Mouse (Mus musculus) gastrocnemius, postnatal 25 days (tissue): ENCODE data around the gene Borcs7. TPM values are rescaled to one million over a fixed set of nuclear protein-coding genes. Genes with fewer than 3 reads are reported as not detected.
"Not testable (repeated sequence)": the region's sequence is repeated elsewhere in the genome, so short reads cannot be mapped to it uniquely, and the experiment has no call there.

Source experiments
- DNase-seq: peaks from one replicate; pipeline ENCODE4 v3.0.0; 2022
- total RNA-seq, 2 experiments: library from RNA; stranded (reverse); gene quantifications; 1 replicate in 1 of 2; 2 replicates in 1 of 2; pipeline ENCODE4 v1.2.3; 2021

Borcs7 gene
- total RNA-seq, 2 experiments from 2014 or later: 11.4 to 11.8 TPM

DNA sequence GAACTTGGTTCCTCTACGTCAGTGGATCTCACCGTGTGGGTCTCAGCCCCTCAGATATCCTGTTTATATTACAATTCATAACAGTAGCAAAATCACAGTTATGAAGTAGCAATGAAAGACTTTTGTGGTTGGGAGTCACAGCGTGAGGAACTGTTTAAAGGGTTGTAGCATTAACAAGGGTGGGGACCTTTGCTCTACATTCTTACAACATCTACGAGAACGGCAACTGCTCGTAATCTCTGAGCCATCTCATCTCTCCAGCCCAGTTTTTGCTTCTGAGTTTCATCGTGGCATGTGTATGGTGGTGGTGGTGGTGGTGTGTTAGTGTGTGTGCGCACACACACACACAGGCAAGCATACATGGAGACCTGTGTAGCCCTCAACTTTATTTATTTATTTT lies 24.5 kb downstream of the Borcs7 start:
- DNase-seq: no peak

DNA sequence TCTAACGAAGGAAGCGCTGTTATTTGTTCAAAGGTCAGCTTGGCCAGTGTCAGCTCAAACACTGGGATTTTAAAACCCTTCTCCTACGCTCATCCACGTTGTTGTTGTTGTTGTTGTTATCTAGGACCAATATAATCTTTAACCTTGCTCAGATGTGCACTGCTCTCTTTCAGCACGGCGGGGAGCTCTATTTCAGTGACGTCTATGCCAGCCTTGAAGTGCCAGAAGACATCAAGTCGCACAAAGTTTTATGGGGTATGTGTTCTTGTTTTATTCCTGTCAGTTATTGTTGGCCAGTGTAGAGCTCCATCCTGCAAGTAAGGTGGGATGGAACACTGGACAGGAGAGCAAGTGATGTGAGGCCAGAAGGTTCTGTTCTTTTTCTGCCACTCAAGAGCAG lies 25.3 kb downstream of the Borcs7 start:
- no peak for DNase-seq

DNA sequence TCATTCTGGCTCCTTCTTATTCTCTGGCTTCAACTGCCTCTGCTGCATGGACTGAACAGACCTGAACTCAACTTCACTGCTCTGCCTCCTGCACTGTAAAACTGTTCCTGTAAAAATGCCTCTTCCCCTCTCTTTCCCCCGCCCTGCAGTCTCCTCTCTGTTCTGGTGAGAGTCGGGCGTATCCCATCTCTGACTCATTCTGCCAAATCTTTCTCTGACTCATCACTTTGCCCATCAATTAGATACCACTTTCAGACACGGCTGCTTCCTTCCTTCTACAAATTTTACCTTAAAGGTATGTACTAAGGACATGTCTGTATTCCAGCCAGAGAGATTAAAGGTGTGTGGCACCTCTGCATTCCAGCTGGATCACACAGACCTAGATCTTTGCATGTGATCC lies 28.4 kb downstream of the Borcs7 start:
- DNase-seq: no peak

DNA sequence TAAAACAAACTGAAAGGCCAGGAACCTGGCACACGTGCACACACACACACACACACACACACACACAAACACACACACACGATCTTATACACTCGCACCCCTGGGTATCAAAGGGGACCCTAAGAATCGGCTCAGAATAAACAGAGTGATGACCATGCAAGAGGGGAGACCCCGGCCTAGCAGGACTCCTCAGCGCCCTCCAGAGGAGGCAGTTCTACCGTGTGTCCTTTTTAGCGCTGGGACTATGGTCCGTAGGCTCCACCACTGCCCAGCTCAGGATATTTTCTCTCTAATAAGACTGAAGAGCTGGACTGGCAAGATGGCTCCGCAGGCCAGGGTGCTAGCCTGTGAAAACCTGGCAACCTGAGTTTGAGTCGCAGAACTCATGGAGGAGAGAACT lies 34.7 kb downstream of the Borcs7 start:
- no peak for DNase-seq

DNA sequence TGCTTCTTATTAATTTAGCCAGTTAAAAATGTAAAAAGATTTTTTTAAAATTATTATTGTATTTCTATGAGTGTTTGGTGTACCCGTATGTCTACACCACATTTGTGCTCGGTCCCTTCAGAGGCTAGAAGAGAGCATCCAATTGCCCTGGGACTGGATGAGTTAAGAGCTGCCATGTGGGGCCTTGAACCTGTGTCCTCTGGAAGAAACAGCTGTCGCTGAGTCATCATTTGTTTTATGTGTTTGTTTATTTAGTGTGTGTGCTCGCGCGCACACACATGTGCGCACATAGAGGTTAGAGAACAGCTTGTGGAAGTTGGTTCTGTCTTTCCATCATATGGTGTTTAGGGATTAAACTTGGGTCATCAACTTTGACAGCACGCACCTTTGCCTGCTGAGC lies 36.4 kb downstream of the Borcs7 start:
- no peak for DNase-seq

DNA sequence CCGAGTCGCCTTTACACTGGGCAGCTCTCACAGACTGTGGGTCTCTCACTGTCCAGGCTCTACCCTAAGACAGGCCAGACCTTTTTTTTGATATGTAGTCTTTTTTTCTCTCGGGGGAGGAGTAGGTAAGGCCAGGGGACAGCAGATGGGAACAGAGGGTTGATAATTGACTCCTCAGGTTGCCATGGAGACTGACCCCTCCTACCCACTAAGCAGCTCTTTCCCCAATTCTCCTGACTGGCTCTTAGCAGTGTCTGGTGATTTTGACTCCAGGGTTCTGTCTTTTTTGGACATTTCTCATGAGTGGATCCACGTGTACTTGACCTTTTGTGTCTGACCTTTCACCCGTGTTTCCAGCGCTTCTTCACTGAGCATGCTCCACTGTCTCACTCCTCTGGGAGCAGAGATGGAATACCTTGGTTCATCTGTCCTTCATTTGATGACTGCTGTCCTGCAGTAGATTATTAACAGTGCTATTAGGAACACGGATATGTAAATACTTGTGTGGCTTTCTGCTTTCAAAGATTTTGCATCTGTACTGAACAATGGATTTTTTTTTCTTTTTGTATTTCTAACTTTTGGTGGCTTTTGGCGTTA lies 37.5 kb downstream of the Borcs7 start:
- no peak for DNase-seq

DNA sequence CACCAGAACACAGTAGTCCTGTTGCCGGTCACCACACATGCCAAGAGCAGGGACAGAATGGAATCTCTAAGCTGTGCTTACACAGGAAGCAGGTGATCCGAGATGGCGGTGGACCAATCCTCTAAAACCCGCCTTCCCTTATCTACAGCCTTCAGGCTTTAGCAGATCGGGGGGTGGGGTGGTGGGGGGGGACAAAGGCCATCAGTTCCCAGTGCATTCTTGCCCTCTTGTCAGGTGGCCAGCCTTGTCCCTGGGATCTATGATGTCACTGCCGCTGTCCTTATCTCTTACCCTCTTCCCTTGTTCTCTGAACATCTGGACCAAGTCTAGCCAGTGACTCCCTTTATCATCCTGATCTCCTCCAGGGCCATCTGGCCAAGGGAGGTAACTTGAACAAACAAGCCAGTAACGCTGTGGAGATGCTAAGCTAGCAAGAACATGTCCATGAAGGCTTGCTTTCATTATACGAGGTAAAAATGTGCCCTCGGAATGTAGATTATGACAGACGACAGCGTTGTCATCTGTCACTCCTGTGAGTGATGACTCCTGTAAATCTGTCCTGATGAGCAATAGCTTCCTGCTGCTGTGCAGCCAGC lies 38.3 kb downstream of the Borcs7 start:
- DNase-seq: no peak

DNA sequence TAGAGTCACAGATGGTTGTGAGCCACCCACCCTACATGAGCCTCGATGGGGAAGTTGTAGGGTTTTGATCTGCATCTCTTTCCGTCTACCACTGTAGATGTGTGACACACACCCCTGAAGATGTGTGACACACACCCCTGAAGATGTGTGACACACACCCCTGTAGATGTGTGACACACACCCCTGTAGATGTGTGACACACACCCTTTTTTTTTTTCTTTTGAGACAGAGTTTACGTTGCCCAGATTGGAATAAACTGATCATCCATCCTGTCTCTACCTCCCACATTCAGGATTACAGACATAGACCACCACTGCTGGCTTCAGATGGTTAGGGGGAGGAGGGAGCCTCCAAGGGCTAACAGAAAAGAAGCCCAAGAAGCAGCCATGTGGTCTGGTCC lies 39.2 kb downstream of the Borcs7 start:
- DNase-seq: no peak

DNA sequence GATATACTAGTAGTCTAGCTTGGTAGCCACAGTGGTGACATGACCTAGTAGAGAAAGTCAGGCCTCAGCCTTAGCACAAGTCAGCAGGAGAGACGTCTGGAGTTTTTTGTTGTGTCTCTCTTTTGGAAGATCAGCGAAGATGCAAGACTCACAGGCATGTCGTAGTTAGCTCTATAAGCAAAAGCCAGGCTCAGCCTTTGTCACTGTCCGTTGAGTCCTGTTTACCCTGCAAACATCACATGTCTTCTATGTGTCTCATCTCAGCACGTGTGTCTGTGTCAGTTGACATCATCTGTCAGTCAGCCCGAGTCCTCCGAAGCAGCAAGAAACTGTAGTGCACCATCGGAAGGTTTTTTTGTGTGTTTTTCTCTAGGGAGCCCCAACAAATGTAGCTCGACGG lies 41.6 kb downstream of the Borcs7 start:
- no peak for DNase-seq

DNA sequence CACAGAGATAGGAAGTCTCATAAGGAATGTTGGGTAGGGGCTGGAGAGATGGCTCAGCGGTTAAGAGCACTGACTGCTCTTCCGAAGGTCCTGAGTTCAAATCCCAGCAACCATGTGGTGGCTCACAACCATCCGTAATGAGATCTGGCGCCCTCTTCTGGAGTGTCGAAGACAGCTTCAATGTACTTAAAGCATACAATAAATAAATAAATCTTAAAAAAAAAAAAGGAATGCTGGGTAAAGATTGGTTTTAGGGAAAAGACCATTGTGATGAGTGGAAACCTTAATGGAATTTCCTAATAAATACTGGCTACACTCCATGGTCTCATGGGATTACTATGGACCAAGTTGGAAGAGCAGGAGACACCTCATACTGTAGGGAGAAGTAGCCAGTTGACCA lies 43.0 kb downstream of the Borcs7 start:
- not testable (repeated sequence) for DNase-seq

DNA sequence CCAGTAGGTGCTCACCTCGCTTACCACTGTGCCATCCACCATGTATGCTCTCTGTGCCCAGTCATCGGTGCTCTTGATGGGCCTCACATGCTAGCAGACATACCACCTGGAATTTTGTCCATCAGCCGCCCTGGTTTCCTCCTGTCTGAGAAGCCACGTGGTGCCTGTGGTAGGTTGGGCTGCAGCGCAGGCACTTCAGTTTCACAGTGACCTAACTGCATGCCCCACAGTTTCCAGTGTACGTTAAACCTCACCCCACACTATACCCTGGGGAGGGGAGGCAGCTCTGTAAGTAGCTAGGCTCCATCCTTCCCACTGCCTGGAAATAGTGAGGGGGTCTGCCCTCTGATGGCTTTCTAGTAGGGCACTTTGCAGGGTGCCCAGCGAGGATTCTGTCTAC lies 43.9 kb downstream of the Borcs7 start:
- DNase-seq: no peak

DNA sequence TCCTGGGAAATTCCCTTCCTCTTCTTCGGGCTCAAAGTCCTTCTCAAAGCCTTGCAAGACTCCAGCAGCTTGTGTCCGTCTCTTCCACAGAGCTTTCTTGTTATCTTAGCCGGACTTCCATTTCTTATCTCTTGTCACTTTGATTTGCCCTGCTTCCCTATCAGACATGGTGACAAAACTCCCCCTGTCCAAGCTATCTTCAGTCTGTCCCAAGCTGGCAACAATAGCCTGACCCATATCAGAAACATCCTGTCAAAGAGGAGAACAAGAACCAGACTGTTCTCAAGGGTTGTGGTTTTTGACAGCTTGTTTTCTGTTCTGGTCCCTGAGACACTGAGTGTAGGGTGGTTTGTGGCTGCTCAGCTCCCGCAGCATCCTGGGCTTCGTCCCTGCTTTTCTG lies 45.5 kb downstream of the Borcs7 start:
- no peak for DNase-seq

DNA sequence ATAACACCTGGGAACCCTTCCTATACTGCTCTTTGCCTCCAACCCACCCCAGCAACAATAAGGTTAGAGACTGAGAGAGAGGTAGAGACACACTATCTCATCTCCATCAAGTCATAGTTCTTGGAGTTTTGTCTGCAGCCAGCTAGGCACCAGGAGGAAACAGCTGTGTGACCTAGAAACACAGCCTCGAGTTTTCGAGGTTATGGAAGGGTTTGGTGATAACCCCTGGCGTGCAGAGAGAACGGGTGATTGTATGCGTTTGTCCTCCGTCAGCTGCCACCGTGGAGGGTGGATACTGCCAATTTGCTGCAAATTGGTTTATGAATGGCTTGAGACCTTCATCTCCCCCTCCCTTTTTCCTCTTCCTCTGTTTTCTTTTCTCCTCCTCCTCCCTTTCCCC lies 47.4 kb downstream of the Borcs7 start:
- no peak for DNase-seq

DNA sequence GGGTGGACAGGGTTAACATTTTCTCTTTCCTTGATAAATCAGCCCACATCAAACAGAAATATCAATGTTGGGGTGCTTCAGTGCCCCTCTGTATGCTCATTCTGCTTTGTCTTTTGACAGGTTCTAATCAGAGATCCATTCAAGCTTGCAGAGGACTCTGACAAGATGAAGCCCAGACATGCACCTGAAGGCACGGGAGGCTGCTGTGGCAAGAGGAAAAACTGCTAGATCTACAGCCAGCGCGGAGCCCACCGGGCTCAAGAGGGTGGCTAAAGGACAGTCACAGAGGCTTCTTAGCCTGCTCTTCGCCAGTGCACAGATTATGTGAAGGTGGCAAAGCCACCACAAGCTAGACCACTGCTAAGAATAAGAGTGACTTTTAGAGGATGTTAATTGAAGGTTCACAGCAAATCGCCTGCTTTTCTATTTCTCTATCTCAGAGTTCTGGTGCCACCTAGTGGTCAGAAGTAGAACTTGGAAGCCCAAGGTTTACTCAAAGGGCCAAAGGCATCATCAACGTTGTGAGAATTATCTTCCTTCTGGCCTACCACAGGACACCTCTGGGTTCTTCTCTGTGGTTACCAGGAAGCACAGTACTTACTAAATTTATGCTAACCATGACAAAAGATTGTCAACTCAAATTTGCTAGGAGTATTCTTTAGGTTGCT lies 50.8 kb downstream of the Borcs7 start:
- no peak for DNase-seq

DNA sequence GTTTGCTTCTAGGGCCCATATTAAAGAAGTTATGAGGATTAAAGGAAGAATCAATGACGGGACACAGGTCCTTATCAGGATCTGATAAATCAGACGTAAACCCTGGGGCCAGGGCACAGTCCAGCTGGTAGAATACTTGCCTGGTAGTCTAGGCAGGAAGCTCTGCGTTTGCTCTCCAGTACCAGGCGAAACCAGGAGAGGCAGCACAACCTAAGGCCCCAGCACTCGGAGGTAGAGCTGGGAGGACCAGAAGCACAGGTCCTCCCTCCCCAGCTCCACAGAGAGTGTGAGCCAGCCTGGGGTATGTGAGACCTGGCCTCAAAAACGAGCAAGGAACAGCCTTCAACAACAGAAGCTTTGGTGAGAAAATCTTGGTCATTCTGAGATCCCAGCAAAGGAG lies 51.9 kb downstream of the Borcs7 start:
- DNase-seq: no peak

DNA sequence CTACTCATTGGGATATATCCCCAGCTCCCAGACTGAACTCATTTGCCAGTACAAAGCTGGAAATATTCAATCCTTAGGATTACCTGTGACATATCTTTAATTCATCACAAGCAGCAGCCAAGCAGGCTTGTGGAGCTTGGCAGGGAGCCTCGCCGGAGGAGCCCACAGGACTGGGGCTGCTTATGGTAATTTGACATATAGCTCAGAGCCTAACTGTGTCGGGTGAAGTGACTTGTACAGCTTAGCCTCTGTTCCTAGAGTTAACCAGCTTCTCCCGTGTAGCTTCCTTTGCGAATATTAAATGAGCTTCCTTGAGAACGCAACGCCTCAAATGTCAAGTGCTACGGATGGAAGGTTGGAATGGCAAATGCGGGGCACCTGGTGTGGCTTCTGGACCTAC lies 55.0 kb downstream of the Borcs7 start:
- no peak for DNase-seq

DNA sequence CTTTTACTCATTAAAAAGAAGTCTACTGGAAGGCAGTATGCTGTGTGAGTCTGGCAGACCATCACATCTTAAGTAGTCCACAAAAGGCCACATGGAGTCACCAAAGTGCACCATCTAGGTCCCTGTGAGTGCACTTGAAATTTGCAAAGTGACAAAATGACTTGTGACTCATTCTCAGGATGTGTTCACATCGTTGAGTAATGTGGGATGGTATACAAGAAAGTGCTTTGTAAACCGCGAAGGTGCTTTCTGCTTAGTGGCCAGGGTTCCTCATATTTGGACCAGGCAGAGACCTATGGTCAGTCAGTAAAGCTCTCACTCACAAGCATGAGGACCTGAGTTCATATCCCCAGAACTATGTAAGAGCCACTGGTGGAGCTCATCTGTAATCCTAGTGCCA lies 58.1 kb downstream of the Borcs7 start:
- DNase-seq: no peak

DNA sequence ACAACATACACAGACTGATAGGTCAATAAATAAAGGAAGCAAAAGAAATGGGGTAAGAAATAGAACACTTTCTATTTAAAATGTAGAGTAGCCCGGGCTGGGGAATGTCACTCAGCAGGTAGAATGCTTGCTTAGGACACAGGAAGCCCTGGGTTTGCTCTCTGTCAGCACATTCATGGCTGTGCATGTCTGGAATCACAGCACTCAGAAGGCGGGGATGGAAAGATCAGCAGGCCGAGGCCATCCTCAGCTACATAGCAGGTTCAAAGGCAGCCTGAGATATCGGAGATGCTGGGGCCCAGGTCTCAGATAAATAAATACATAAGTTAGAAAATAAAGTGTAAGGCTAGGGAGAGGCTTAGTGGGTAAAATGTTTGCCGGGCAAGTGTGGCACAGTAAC lies 62.5 kb downstream of the Borcs7 start:
- no peak for DNase-seq

Other genes with a start within 250 kb of the Borcs7 start
- 10 to 100 TPM; 19.1 to 20.6 TPM for gene Trim8, start 188.2 kb upstream of the Borcs7 start, total RNA-seq
- gene Arl3, start 116.7 kb upstream of the Borcs7 start, total RNA-seq: 10 to 100 TPM; 49.6 to 55.8 TPM
- gene Sfxn2, start 116.5 kb upstream of the Borcs7 start, total RNA-seq: 1 to 10 TPM; 2.8 TPM
- 10 to 100 TPM; 39.0 to 47.3 TPM for gene Wbp1l, start 90.8 kb upstream of the Borcs7 start, total RNA-seq
- gene Cyp17a1, start 16.7 kb upstream of the Borcs7 start, total RNA-seq: not detected
- gene As3mt, start 17.6 kb downstream of the Borcs7 start, total RNA-seq: 10 to 100 TPM; 87.8 to 90.3 TPM
- 1 to 10 TPM; 3.2 to 3.4 TPM for gene Cnnm2, start 71.7 kb downstream of the Borcs7 start, total RNA-seq